Mouse (Mus musculus) embryonic fibroblast, embryonic 13.5 days (primary cell): ENCODE measurements around the gene Siah2.

Source experiments
- CTCF ChIP-seq: IDR thresholded peaks from 2 replicates; pipeline ENCODE4 v1.5.1; 2011; ENCODE audit warnings: mild to moderate bottlenecking, control low read depth, low read length, moderate library complexity, borderline replicate concordance; ENCODE audit not compliant: insufficient read depth
- POLR2A ChIP-seq: IDR thresholded peaks from 2 replicates; pipeline ENCODE4 v1.6.1; 2011; ENCODE audit warnings: low read depth, mild to moderate bottlenecking, control low read depth, low read length, moderate library complexity

DNA sequence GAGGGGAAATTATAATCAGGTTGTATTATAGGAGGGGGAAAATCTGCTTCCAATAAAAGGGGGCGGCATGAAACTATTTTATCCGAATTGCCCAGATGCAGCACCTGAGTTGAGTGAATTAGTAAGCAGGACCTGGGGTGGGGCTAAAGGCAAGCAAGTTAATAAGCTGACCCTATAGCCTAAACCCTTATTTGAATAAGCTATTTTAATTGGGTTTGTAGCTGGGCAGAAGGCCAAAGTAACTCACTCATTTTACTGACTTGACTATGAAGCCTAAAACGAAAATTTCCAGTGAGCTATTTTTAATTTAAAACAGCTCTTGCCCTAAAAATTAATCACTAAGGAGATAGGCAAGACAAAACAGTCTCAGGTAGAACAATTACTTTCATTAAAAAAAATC, 2.5 kb downstream of the Siah2 start:
- TF ChIP-seq POLR2A (no peak), CTCF (no peak)
